Mouse (Mus musculus) adrenal gland, postnatal 0 days (tissue): ENCODE results near the gene Endod1. TPM values are rescaled to one million over a fixed set of nuclear protein-coding genes. Genes with fewer than 3 reads are reported as not detected.

Source experiments
- polyA plus RNA-seq: library from polyadenylated mRNA; unstranded; fragments of >200 nt; fragmentation: Nextera tagmentation; extraction: Ambion mirVana; gene quantifications from 2 replicates; pipeline ENCODE4 v1.2.1, GENCODE M21; 2015

Endod1 gene
- 9.7 and 10.5 TPM in 2 replicates for polyA plus RNA-seq

DNA sequence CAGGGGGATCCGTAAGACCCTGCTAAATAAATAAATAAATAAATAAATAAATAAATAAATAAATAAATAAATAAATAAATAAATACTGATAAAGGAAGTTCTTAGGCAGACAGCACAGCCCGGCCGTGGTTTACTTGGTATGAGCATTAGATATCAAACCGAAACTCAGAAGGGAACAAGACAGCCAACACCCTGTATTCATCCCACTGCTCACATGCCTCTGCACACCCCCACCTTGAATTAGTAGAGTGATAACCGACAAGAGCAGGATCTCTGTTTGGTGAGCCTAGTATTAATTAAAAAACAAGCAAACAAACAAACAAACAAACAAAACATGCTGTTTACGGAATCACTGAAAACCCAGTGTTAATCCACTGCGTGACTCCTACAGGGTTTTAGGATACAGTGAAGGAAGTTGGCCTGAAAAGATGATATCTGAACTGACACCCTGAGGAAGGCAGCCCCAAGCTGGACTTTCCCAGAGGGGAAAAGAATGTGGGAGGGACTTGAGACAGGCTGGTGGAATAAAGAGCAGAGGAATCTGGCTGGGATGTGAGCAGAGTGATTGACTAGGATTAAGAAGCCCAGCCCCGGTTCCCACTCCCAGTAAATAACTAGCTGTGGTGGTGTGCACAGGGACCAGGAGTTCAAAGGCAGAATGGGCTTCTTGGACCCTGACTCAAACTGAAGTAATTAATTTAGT lies at the start of gene Endod1:
Gene Endod1, minus strand, starts transcription at position 155 of the 703 bp plus-strand sequence.

Other genes with a start within 250 kb of the Endod1 start
- 7.6 and 10.1 TPM in 2 replicates for gene Sesn3, start 106.4 kb downstream of the Endod1 start, polyA plus RNA-seq
- 0.58 and 0.70 TPM in 2 replicates for gene Kdm4d, start 119.0 kb upstream of the Endod1 start, polyA plus RNA-seq
- 124 and 159 TPM in 2 replicates for gene Cwc15, start 119.1 kb upstream of the Endod1 start, polyA plus RNA-seq